Mouse (Mus musculus): ENCODE results near the gene Mgst2.

Mgst2 gene

DNA sequence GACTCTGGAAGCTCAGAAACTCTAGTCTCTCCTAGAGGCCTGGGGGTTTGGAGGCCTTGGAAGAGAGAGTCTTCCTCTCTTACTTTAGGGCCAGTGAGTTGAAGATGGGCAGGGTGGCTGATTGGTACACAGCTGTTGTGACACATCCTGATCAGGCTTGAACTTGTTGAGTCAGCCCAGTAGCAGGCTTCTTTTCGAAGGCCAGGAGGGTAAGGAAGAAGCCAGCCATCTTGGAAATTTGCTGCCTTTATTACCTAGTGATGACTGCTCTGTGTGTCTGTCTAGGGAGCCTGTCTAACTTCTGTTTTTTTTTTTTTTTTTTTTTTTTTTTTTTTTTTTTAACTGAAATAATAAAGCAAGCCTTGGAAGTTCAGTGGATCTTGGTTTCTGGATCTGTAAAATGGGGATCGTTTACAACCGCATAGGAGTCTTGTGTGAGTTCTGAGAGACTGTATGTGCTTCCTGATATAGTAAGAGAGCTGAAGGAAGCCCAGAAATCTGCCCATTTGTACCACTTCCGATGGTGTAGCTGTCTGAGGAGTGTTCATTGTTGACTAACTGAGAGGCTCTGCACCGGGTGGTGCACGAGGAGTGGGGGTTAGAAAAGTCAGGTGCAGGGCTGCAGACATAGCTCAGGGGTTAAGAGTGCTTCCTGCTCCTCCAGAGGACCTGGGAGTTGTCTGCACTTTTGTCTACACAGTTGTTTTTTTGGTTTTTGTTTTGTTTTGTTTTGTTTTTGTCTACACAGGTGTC lies 5.7 kb upstream of the Mgst2 start:
- DNase-seq (ENCODE audit: extremely low read depth, low read depth, low spot score) = no peak

GRCm38 (mm10) chr3:51659415-51659814 lies 745 bp upstream of the Mgst2 start:
- no peak for DNase-seq (ENCODE audit: extremely low read depth, low read depth, low spot score)

GRCm38 (mm10) chr3:51660821-51661276 lies 689 bp downstream of the Mgst2 start:
- peak; percentile 57 for DNase-seq (ENCODE audit: extremely low read depth, low read depth, low spot score)

DNA sequence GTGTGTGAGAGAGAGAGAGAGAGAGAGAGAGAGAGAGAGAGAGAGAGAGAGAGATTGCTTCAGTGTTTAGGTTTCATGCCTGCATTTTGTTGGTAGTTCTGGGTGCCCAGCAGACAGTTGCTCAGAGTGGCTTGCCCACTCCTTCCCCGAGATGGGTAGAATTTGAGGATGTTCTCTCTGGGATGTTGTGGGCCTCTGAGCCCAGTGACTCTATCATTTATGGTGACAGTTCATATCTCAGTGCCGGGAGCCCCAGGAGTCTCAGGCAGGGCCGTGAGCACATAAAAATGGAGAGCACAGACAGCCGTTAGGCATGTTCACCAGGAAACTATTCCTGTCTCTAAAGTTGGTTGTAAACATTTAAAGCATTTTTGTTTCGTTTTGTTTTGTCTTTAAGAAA lies 1.2 kb downstream of the Mgst2 start:
- DNase-seq (ENCODE audit: extremely low read depth, low read depth, low spot score) = no peak

- no peak for DNase-seq (ENCODE audit: extremely low read depth, low read depth, low spot score)
Measured at GRCm38 (mm10) chr3:51661880-51662550, 1.9 kb downstream of the Mgst2 start.

- DNase-seq (ENCODE audit: extremely low read depth, low read depth, low spot score) = no peak
Measured at GRCm38 (mm10) chr3:51662557-51662956, 2.4 kb downstream of the Mgst2 start.

DNA sequence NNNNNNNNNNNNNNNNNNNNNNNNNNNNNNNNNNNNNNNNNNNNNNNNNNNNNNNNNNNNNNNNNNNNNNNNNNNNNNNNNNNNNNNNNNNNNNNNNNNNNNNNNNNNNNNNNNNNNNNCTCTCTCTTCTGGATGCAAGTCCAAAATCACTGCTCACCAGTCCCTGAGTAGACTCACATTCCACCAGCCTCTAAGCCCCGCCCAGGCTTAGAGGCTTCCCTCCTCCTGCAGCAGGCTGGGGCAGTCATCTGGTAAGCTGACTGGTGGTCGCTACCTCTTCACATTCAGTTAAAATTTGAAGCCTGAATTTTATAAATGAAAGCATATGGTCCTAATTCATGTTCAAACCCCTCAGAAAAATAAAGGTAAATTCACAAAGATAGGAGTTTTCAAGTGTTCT lies 8.4 kb downstream of the Mgst2 start:
- DNase-seq (ENCODE audit: extremely low read depth, low read depth, low spot score) = no peak

- DNase-seq (ENCODE audit: extremely low read depth, low read depth, low spot score) = no peak
Measured at GRCm38 (mm10) chr3:51670414-51671070, 10.4 kb downstream of the Mgst2 start.

- no peak for DNase-seq (ENCODE audit: extremely low read depth, low read depth, low spot score)
Measured at GRCm38 (mm10) chr3:51671071-51671469, 10.9 kb downstream of the Mgst2 start.

- DNase-seq (ENCODE audit: extremely low read depth, low read depth, low spot score) = no peak
Measured at GRCm38 (mm10) chr3:51672631-51673030, 12.5 kb downstream of the Mgst2 start.

GRCm38 (mm10) chr3:51673408-51674086 lies 13.4 kb downstream of the Mgst2 start:
- DNase-seq (ENCODE audit: extremely low read depth, low read depth, low spot score) = peak; percentile 69

- DNase-seq (ENCODE audit: extremely low read depth, low read depth, low spot score) = no peak
Measured at GRCm38 (mm10) chr3:51674963-51675362, 14.8 kb downstream of the Mgst2 start.

DNA sequence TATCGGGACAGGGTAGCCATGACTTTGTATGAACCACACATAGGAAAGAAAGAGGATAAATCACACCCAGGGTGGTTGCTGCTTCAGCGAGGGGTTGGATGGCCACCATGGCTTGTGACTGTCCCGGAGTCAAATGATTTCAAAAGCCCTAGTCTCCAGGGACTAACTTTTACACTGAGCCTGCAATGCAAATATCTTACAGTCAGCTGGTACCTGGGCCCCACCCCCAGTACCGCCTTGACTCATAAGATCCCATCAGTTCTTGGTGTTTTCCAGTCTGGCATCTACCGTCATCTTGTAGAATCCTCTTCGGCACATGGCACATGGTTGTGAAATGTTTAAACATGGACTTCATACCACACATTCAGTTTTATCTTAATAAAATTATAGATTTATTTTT lies 25.4 kb downstream of the Mgst2 start:
- no peak for DNase-seq (ENCODE audit: extremely low read depth, low read depth, low spot score)

DNA sequence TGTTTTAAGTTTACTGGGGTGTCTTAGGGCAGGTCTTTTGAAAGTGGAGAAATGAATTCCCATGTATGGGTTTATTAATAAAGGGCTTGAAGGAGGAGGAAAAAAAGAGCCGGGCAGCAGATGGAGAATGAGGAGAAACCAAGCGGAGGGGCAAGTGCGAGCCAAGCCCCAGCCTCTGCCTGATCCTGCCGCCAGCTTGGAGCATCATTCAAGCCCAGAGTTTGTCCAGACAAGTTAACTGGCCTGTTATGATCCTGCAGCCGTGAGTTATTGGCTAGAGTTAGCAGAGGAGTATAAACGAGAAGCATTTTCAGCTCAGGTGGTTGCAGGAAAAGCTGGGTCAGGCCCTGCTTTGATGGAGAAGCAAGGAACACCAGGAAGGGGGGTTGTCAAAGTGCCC lies 26.2 kb downstream of the Mgst2 start:
- DNase-seq (ENCODE audit: extremely low read depth, low read depth, low spot score) = no peak

- no peak for DNase-seq (ENCODE audit: extremely low read depth, low read depth, low spot score)
Measured at GRCm38 (mm10) chr3:51686791-51687190, 26.6 kb downstream of the Mgst2 start.

- no peak for DNase-seq (ENCODE audit: extremely low read depth, low read depth, low spot score)
Measured at GRCm38 (mm10) chr3:51688725-51689124, 28.6 kb downstream of the Mgst2 start.

DNA sequence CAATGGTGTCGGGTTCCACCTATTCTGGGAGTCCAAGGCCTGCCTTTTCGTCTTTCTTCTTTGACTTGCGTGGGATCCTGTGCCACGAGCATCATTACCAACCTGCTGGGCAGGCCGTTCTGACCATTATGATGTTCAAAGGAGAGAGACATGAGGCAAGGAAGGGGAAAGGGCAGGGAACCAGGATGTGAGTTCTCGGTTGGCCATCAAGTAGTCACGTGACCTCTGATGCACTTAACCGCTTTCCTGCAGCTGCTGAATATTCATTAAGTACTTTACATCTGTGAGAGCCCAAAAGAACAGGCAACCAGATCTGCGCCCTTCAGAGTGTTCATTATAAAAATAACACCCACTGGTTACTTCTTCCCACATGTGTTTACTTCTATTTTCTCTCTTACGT lies 33.0 kb downstream of the Mgst2 start:
- DNase-seq (ENCODE audit: extremely low read depth, low read depth, low spot score) = no peak

GRCm38 (mm10) chr3:51694576-51694975 lies 34.4 kb downstream of the Mgst2 start:
- no peak for DNase-seq (ENCODE audit: extremely low read depth, low read depth, low spot score)

GRCm38 (mm10) chr3:51695713-51696112 lies 35.6 kb downstream of the Mgst2 start:
- no peak for DNase-seq (ENCODE audit: extremely low read depth, low read depth, low spot score)

DNA sequence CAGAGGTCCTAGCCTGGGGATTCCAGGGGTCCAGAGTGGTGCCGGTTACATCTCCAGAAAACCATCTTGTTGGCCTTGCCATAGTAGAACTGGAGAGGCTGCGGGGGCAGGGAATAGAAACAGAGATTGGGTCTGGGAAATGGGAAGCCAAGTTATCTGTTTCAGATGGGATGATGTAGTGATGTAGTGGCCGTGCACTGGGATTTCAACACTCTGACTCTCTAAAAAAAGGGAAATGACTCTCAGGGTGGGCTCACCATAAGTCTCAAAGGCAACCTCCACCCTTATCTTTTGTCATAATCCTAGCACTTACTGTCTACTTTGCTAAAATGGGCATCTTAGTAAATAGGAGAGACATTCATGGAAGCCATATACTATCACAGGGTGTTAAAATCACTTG lies 37.8 kb downstream of the Mgst2 start:
- no peak for DNase-seq (ENCODE audit: extremely low read depth, low read depth, low spot score)

- no peak for DNase-seq (ENCODE audit: extremely low read depth, low read depth, low spot score)
Measured at GRCm38 (mm10) chr3:51700123-51700522, 40.0 kb downstream of the Mgst2 start.
